Mouse (Mus musculus) heart, adult 11 months (tissue): ENCODE measurements around the gene Dffb.

Experiments used
- DNase-seq: peaks from one replicate; pipeline ENCODE4 v3.0.0; 2022

Dffb gene

GRCm38 (mm10) chr4:153974431-153975291, at the start of gene Dffb, which contains the start of gene Cep104:
Gene Dffb (minus strand): TSS chr4:153975126.
Gene Cep104 (plus strand): TSS chr4:153975194.
- peak; percentile 99 for DNase-seq

DNA sequence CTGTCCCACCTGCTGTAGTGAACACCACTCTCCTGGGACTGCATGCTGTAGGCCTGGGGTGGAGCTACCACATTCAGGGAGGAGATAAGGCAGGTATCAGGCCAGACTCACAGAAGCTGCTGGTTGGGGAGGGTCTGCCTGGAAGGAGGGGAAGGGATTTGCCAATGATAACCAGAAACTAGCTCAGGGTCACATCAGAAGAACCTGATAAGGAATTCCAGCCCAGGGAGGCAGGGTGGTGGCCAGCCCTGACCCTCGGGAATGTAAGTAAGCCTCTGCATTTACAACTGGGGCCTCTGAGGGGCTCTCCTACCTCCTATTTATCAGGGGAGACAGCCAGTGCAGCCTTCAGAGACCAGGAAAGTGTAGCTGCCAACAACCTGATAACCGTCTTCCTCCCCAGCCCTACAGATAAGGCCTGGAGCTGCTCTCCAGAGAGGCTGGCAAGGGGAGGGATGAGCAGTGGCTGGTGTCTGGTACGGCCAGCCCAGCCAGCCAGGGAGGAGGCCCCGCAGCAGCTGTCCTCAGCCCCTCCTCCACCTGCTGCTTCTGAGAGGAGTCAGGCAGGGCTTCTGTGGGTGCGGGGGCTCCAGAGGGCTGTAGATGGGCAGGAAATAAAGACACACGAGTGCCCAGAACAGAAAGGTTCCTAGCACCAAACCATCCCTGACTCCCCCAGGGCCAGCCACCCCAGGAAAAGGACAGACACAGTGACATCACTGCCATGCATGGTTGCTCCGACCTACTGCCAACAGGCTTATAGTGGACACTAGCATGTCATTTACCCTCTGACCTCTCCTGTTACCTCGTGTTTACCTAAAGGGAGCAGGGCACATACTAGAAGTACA, 49.1 kb upstream of the Dffb start:
- peak; percentile 96 for DNase-seq

GRCm38 (mm10) chr4:154022844-154023243, 47.9 kb upstream of the Dffb start:
- DNase-seq, result no peak

DNA sequence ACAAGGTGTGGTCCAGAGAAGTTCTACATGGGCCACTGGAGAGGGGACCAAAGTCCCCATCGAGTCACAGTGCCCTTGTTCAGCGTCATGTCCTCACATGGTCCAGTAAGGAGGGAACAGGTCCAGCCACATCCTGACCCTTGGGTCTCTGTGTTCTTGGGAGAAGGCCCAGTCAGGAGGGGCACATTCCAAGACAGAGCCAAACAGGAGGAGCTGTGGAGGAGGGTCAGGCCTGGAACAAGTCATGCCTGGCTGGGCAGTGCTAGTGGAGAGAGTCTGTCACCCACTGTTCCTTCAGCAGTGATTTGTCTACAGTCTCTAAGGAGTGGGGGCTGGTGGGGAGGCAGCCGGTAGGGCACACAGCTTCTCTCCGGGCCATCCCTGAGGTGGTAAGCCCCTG, 47.5 kb upstream of the Dffb start:
- peak; percentile 98 for DNase-seq

- peak; percentile 94 for DNase-seq
Observed at GRCm38 (mm10) chr4:154021432-154021831, 46.5 kb upstream of the Dffb start.

DNA sequence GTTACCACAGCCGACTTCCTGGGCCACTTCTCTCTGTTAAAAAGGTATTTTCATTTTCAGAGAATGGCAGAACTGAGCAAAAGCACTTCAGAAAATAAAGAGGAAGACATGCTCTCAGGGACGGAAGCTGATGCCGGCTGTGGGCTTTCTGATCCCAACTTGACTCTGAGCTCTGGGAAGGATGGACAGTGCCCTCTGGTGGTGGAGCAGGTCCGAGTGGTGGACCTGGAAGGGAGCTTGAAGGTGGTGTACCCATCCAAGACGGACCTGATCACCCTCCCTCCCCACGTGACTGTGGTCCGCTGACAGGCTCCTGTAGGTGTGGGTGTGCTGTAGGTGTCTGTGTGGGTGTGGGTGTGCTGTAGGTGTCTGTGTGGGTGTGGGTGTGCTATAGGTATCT, 44.6 kb upstream of the Dffb start:
- DNase-seq, result peak; percentile 94

- no peak for DNase-seq
Observed at GRCm38 (mm10) chr4:154015476-154015875, 40.5 kb upstream of the Dffb start.

GRCm38 (mm10) chr4:154012132-154012882, 37.4 kb upstream of the Dffb start:
- peak; percentile 88 for DNase-seq

DNA sequence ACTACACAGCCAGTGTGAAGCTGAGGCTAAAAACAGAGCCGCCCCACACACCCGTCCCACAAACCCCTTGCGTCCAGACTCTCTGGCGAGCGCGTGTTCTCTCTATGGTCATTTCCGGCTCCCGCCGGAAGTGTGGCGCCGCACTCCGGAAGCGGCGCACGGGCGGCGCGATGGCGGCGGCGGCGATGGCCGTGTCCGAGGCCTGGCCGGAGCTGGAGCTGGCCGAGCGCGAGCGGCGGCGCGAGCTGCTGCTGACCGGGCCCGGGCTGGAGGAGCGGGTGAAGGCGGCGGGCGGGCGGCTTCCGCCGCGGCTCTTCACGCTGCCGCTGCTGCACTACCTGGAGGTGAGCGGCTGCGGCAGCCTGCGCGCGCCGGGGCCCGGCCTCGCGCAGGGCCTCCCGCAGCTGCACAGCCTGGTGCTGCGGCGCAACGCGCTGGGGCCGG, 36.7 kb upstream of the Dffb start, which contains the start of gene Lrrc47:
Gene Lrrc47, plus strand, starts transcription at position 86 of the 444 bp plus-strand sequence.
- DNase-seq, result peak; percentile 98

DNA sequence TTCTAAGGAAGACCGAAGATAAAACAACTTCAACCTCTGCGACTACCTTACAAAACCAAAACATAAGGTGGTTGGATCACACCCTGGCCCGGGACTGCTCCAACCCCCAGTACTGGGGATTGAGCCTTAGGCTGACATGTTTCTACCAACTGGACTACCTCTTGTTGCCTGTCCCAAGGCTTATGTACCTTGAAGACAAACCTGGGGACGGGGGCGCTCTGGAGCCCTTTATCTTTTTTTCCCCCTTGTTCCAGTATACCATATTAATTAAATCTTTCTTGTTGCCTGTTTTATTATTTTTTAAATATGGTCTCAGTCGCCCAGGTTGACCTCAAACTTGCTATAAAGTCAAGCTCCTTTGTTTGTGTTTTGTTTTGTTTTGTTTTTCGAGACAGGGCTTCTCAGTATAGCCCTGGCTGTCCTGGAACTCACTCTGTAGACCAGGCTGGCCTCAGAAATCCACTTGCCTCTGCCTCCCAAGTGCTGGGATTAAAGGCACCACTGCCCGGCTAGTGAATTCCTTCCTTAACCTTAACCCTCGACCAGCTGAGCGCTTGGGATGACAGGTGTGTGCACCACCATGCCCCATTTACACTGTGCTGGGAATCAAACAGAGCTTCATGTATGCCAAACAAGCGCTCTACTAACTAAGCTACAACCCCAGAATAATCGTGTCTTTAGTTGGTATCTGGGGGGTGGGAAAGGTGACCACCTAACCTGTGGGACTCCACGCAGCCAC, 36.1 kb upstream of the Dffb start:
- no peak for DNase-seq

DNA sequence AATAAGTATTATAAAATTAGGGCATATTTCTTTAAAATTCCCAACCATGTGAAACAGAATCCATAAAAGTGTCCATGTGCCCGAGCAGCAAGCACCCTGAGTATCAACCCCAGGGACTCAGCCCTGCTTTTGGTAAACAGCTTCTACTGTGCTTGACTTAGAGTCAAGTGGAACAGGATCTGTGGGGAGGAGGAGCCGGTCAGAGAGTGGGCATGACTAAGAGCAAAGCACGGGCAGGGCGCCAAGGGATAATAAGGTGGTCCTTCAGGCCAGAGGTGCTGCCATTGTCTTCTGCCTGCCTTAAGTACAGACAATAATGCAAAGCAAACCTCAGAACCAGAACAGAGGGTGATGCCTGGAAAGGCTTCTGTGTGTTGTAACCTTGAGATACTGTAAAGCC, 32.8 kb upstream of the Dffb start:
- peak; percentile 61 for DNase-seq

DNA sequence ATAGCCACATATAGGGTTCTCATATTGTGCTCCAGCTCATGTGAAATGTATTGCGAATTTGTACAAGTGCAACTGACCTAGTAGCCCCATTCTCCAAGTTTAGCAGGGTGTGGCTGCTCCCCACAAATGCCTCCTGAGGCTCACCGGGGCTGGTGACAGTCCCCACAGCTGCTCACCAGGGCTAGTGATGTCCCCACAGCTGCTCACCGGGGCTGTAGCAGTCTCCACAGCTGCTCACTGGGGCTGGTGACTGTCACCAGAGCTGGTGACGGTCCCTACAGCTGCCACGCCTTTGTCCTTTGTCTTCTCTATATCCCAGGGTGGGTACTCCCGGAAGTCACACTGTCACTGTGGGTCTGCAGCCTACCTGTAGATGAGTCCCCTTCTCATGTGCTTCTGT, 31.3 kb upstream of the Dffb start:
- DNase-seq, result no peak

GRCm38 (mm10) chr4:154005488-154005887, 30.6 kb upstream of the Dffb start:
- DNase-seq, result no peak

DNA sequence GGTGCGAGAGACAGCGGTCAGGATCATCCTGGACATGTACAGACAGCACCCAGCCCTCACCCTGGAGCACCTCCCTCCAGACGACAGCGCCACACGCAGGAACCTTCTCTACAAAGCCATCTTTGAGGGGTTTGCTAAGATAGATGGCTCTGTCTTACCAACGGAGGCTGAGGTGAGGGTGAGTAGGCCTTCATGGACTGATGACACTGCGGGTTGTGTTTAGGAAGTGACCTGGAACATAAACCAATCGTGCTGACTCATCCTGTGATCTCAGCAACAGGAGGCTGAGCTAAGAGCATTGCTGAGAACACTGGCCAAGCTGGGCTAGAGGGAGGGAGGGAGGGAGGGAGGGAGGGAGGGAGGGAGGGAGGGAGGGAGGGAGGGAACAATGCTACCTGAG, 18.6 kb upstream of the Dffb start:
- no peak for DNase-seq

DNA sequence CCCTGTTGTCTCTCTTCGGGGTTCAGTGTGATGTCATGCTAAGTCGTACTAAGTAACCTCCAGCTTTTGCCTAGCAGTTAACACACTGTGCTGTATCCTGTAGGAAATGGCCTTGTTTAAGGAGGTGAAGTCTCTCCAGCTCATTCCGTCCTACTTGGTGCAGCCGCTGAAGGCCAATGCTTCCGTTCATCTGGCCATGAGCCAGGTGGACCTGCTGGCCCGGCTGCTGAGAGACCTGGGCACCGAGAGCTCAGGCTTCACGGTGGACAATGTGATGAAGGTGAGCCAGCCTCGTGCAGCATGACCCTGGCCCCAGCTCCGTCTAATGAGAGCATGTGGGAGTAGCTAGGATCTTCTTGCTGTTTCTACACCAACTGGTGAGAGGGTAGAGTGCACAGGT, 17.8 kb upstream of the Dffb start:
- no peak for DNase-seq

- no peak for DNase-seq
Observed at GRCm38 (mm10) chr4:153980470-153980869, 5.5 kb upstream of the Dffb start.

DNA sequence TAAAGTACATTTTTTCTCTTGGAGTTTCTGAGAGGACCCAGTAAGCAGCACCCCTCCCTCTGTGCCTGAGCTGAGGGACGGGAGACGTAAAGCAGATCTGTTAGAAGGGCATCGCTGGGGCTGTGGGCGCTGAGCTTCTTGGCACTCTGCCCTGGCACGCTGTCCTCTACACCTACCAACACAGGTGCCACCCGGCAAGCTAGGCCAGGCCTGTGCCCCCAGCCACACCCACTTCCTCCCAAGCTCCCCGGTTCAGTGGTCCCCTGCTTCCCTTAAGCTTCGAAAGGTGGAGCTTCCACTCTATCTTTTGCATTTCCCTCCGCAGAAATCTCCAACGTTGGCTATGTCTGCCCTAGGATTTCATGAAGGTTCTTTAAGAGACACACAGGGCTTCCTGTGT, 4.3 kb upstream of the Dffb start:
- peak; percentile 85 for DNase-seq

GRCm38 (mm10) chr4:153975768-153976167, 842 bp upstream of the Dffb start:
- no peak for DNase-seq

DNA sequence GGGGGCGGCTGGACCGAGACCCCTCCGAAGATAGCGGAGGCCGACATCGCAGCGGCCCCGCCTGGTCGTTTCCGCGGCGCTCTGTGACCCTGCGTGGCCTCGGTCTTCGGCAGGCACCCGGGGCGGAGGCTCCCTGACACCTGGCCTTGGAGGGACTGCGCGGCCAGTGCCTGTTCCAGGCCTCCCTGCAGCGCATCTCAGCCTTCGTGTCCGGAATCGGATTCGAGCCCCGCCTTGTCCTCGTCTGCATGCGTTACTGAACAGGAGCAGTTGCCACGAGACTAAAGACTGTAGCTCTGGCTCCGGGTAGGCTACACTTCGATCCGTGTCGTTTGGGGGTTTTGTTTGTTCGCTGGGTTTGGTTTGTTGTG, 351 bp upstream of the Dffb start:
- DNase-seq, result no peak

DNA sequence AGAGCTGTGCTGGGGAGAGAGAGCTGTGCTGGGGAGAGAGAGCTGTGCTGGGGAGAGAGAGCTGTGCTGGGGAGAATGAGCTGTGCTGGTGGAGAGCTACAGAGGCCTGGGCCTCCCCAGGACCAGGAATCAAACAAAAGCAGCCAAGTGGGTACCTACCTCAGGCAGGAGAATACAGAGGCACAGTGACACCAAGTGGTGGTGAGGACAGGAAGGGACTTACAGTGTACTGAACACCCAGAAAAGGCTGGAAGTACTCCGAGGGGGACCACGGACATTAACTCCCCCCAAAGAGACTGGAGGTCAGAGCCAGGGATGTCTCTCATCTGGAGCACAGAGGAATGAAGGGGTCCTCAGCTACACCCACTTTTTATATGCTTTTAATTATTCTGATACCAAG, 6.9 kb downstream of the Dffb start:
- DNase-seq, result no peak

DNA sequence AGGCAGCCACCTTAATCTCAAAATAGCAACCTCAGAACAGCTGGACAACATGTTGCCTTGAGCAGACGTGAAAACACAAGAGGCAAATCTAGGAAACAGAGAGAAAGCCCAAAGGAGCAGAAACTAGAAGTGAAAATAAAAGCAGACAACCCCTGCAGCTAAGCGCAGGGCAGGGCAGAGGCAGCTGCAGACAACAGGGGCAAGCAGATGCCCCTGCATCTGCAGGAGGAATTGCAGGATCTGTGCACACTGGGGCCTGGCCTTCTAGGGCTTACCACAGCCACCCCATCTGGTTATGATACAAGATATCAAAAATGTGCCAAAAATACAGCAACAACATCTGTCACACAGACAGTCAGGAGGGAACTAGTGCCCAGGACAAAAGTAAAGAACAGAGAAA, 7.4 kb downstream of the Dffb start:
- no peak for DNase-seq

- DNase-seq, result no peak
Observed at GRCm38 (mm10) chr4:153966651-153967050, 8.3 kb downstream of the Dffb start.
